Mouse (Mus musculus): ENCODE measurements at regions not wholly inside any gene's neighbourhood (a gene's known extent, or its start where the extent isn't known, plus 50 kb on each side); places are given as distances from the start of the nearest gene placed in this dataset.

GRCm38 (mm10) chr7:71524119-71524518, 172.8 kb upstream of the Gm10295 start:
- no peaks in the 10 kb centered on the region for H3K9me3 ChIP-seq (replicated peaks; ENCODE audit: control insufficient read depth, insufficient read depth, low read length, poor library complexity, severe bottlenecking)
- no peaks in the 10 kb centered on the region for H3K27me3 ChIP-seq (ENCODE audit: control insufficient read depth, insufficient read depth, low read length, poor library complexity, severe bottlenecking)
- H3K4me3 ChIP-seq (ENCODE audit: low read depth, low read length): no peak overlapping the region
- TF ChIP-seq POLR2A (IDR thresholded peaks at IDR 0.05; ENCODE audit: insufficient read depth, low read length) (no peak), EP300 (IDR thresholded peaks at IDR 0.05; ENCODE audit: insufficient read depth, low read depth, low read length) (no peak), CTCF (IDR thresholded peaks at IDR 0.05; ENCODE audit: low read depth, low read length) (no peak)
- H3K36me3 ChIP-seq (ENCODE audit: control insufficient read depth, insufficient read depth, low read length, poor library complexity, severe bottlenecking): no peaks in the 10 kb centered on the region
- H3K27ac ChIP-seq (ENCODE audit: insufficient read depth, low read length): no peak overlapping the region
- no peak overlapping the region for H3K9ac ChIP-seq (ENCODE audit: low read depth, poor library complexity, severe bottlenecking)
- H3K4me1 ChIP-seq (ENCODE audit: control insufficient read depth, insufficient read depth, low read length): no peaks in the 10 kb centered on the region

- no peak overlapping the region for H3K4me3 ChIP-seq (ENCODE audit: low read depth, low read length)
These were observed 156.1 kb upstream of the Gm10295 start for GRCm38 (mm10) chr7:71507379-71507778.

GRCm38 (mm10) chr7:71500719-71501118, 149.4 kb upstream of the Gm10295 start:
- TF ChIP-seq POLR2A (IDR thresholded peaks at IDR 0.05; ENCODE audit: insufficient read depth, low read length) (no peak), CTCF (IDR thresholded peaks at IDR 0.05; ENCODE audit: low read depth, low read length) (no peak), EP300 (IDR thresholded peaks at IDR 0.05; ENCODE audit: insufficient read depth, low read depth, low read length) (no peak)
- H3K27me3 ChIP-seq (ENCODE audit: control insufficient read depth, insufficient read depth, low read length, poor library complexity, severe bottlenecking): no peaks in the 10 kb centered on the region
- H3K9ac ChIP-seq (ENCODE audit: low read depth, poor library complexity, severe bottlenecking): no peak overlapping the region
- H3K4me3 ChIP-seq (ENCODE audit: low read depth, low read length): no peak overlapping the region
- H3K27ac ChIP-seq (ENCODE audit: insufficient read depth, low read length): no peak overlapping the region
- H3K9me3 ChIP-seq (replicated peaks; ENCODE audit: control insufficient read depth, insufficient read depth, low read length, poor library complexity, severe bottlenecking): no peaks in the 10 kb centered on the region
- H3K36me3 ChIP-seq (ENCODE audit: control insufficient read depth, insufficient read depth, low read length, poor library complexity, severe bottlenecking): no peaks in the 10 kb centered on the region
- H3K4me1 ChIP-seq (ENCODE audit: control insufficient read depth, insufficient read depth, low read length): no peaks in the 10 kb centered on the region

More at GRCm38 (mm10) chr7:71507379-71507778, 156.1 kb upstream of the Gm10295 start:
- no peaks in the 10 kb centered on the region for H3K9me3 ChIP-seq (replicated peaks; ENCODE audit: control insufficient read depth, insufficient read depth, low read length, poor library complexity, severe bottlenecking)
- no peaks in the 10 kb centered on the region for H3K27me3 ChIP-seq (ENCODE audit: control insufficient read depth, insufficient read depth, low read length, poor library complexity, severe bottlenecking)
- H3K27ac ChIP-seq (ENCODE audit: insufficient read depth, low read length): no peak overlapping the region
- TF ChIP-seq CTCF (IDR thresholded peaks at IDR 0.05; ENCODE audit: low read depth, low read length) (no peak), EP300 (IDR thresholded peaks at IDR 0.05; ENCODE audit: insufficient read depth, low read depth, low read length) (no peak), POLR2A (IDR thresholded peaks at IDR 0.05; ENCODE audit: insufficient read depth, low read length) (no peak)
- H3K36me3 ChIP-seq (ENCODE audit: control insufficient read depth, insufficient read depth, low read length, poor library complexity, severe bottlenecking): no peaks in the 10 kb centered on the region
- no peak overlapping the region for H3K9ac ChIP-seq (ENCODE audit: low read depth, poor library complexity, severe bottlenecking)
- H3K4me1 ChIP-seq (ENCODE audit: control insufficient read depth, insufficient read depth, low read length): no peaks in the 10 kb centered on the region

- TF ChIP-seq EP300 (IDR thresholded peaks at IDR 0.05; ENCODE audit: insufficient read depth, low read depth, low read length) (no peak), CTCF (IDR thresholded peaks at IDR 0.05; ENCODE audit: low read depth, low read length) (no peak), POLR2A (IDR thresholded peaks at IDR 0.05; ENCODE audit: insufficient read depth, low read length) (no peak)
These were observed 146.8 kb upstream of the Gm10295 start for GRCm38 (mm10) chr7:71498123-71498522.

GRCm38 (mm10) chr7:71491128-71491527, 139.8 kb upstream of the Gm10295 start:
- no peaks in the 10 kb centered on the region for H3K9me3 ChIP-seq (replicated peaks; ENCODE audit: control insufficient read depth, insufficient read depth, low read length, poor library complexity, severe bottlenecking)
- TF ChIP-seq CTCF (IDR thresholded peaks at IDR 0.05; ENCODE audit: low read depth, low read length): no peak
- no peak for TF ChIP-seq EP300 (IDR thresholded peaks at IDR 0.05; ENCODE audit: insufficient read depth, low read depth, low read length)
- TF ChIP-seq POLR2A (IDR thresholded peaks at IDR 0.05; ENCODE audit: insufficient read depth, low read length): no peak
- no peak overlapping the region for H3K9ac ChIP-seq (ENCODE audit: low read depth, poor library complexity, severe bottlenecking)
- H3K36me3 ChIP-seq (ENCODE audit: control insufficient read depth, insufficient read depth, low read length, poor library complexity, severe bottlenecking): no peaks in the 10 kb centered on the region
- H3K27me3 ChIP-seq (ENCODE audit: control insufficient read depth, insufficient read depth, low read length, poor library complexity, severe bottlenecking): no peaks in the 10 kb centered on the region
- H3K4me3 ChIP-seq (ENCODE audit: low read depth, low read length): no peak overlapping the region
- no peak overlapping the region for H3K27ac ChIP-seq (ENCODE audit: insufficient read depth, low read length)
- no peaks in the 10 kb centered on the region for H3K4me1 ChIP-seq (ENCODE audit: control insufficient read depth, insufficient read depth, low read length)

More at GRCm38 (mm10) chr7:71498123-71498522, 146.8 kb upstream of the Gm10295 start:
- Histone ChIP-seq H3K36me3 (ENCODE audit: control insufficient read depth, insufficient read depth, low read length, poor library complexity, severe bottlenecking) (no peaks in the 10 kb centered on the region), H3K27me3 (ENCODE audit: control insufficient read depth, insufficient read depth, low read length, poor library complexity, severe bottlenecking) (no peaks in the 10 kb centered on the region), H3K9me3 (replicated peaks; ENCODE audit: control insufficient read depth, insufficient read depth, low read length, poor library complexity, severe bottlenecking) (no peaks in the 10 kb centered on the region), H3K4me1 (ENCODE audit: control insufficient read depth, insufficient read depth, low read length) (no peaks in the 10 kb centered on the region), H3K4me3 (ENCODE audit: low read depth, low read length) (no peak overlapping the region), H3K9ac (ENCODE audit: low read depth, poor library complexity, severe bottlenecking) (no peak overlapping the region), H3K27ac (ENCODE audit: insufficient read depth, low read length) (no peak overlapping the region)

- H3K27ac ChIP-seq (ENCODE audit: insufficient read depth, low read length): no peak overlapping the region
- no peaks in the 10 kb centered on the region for H3K27me3 ChIP-seq (ENCODE audit: control insufficient read depth, insufficient read depth, low read length, poor library complexity, severe bottlenecking)
- no peak overlapping the region for H3K4me3 ChIP-seq (ENCODE audit: low read depth, low read length)
- no peaks in the 10 kb centered on the region for H3K4me1 ChIP-seq (ENCODE audit: control insufficient read depth, insufficient read depth, low read length)
- H3K36me3 ChIP-seq (ENCODE audit: control insufficient read depth, insufficient read depth, low read length, poor library complexity, severe bottlenecking): no peaks in the 10 kb centered on the region
- H3K9me3 ChIP-seq (replicated peaks; ENCODE audit: control insufficient read depth, insufficient read depth, low read length, poor library complexity, severe bottlenecking): no peaks in the 10 kb centered on the region
- no peak overlapping the region for H3K9ac ChIP-seq (ENCODE audit: low read depth, poor library complexity, severe bottlenecking)
- TF ChIP-seq CTCF (IDR thresholded peaks at IDR 0.05; ENCODE audit: low read depth, low read length): no peak
- TF ChIP-seq POLR2A (IDR thresholded peaks at IDR 0.05; ENCODE audit: insufficient read depth, low read length): no peak
- no peak for TF ChIP-seq EP300 (IDR thresholded peaks at IDR 0.05; ENCODE audit: insufficient read depth, low read depth, low read length)
These were observed 136.8 kb upstream of the Gm10295 start for GRCm38 (mm10) chr7:71488016-71488650.
